Mouse (Mus musculus): Measurements from ENCODE around the gene Krt27. TPM values are rescaled to one million over a fixed set of nuclear protein-coding genes. Genes with fewer than 3 reads are reported as not detected.

Gene Krt27
- polyA plus RNA-seq, 1 experiment: not detected

GRCm38 (mm10) chr11:99391375-99391774 is 40.5 kb upstream of the Krt27 start:
- Histone ChIP-seq H3K36me3 (ENCODE audit: control insufficient read depth, insufficient read depth, low read length) (no peaks in the 10 kb centered on the region), H3K4me1 (ENCODE audit: control insufficient read depth, insufficient read depth, insufficient read length, low read length) (no peaks in the 10 kb centered on the region), H3K4me3 (ENCODE audit: low read depth, low read length) (no peak overlapping the region), H3K27ac (ENCODE audit: insufficient read depth, low read depth, low read length) (no peak overlapping the region), H3K27me3 (ENCODE audit: control insufficient read depth, insufficient read depth, low read length) (no peaks in the 10 kb centered on the region)
- 79% methylated on average over 6 of the region's 6 CpGs for WGBS
- TF ChIP-seq POLR2A (IDR thresholded peaks at IDR 0.05; ENCODE audit: low read depth, low read length) (no peak), CTCF (IDR thresholded peaks at IDR 0.05; ENCODE audit: extremely low read depth, insufficient read length, insufficient replicate concordance, low read depth, low read length) (no peak)

- no peaks in the 10 kb centered on the region for H3K27me3 ChIP-seq (ENCODE audit: control insufficient read depth, insufficient read depth, low read length)
- no peak overlapping the region for H3K27ac ChIP-seq (ENCODE audit: insufficient read depth, low read depth, low read length)
- no peak overlapping the region for H3K4me3 ChIP-seq (ENCODE audit: low read depth, low read length)
- WGBS: 67% methylated on average over 7 of the region's 7 CpGs
- H3K4me1 ChIP-seq (ENCODE audit: control insufficient read depth, insufficient read depth, insufficient read length, low read length): no peaks in the 10 kb centered on the region
- no peak for TF ChIP-seq POLR2A (IDR thresholded peaks at IDR 0.05; ENCODE audit: low read depth, low read length)
- no peak for TF ChIP-seq CTCF (IDR thresholded peaks at IDR 0.05; ENCODE audit: extremely low read depth, insufficient read length, insufficient replicate concordance, low read depth, low read length)
- H3K36me3 ChIP-seq (ENCODE audit: control insufficient read depth, insufficient read depth, low read length): no peaks in the 10 kb centered on the region
Observed at GRCm38 (mm10) chr11:99390866-99391265, 40.0 kb upstream of the Krt27 start.

GRCm38 (mm10) chr11:99389264-99389663 is 38.4 kb upstream of the Krt27 start, which contains the start of gene Krt10:
Krt10 (minus strand) TSS chr11:99389364.
- WGBS: 69% methylated on average over 4 of the region's 4 CpGs
- no peaks in the 10 kb centered on the region for H3K36me3 ChIP-seq (ENCODE audit: control insufficient read depth, insufficient read depth, low read length)
- TF ChIP-seq CTCF (IDR thresholded peaks at IDR 0.05; ENCODE audit: extremely low read depth, insufficient read length, insufficient replicate concordance, low read depth, low read length): no peak
- TF ChIP-seq POLR2A (IDR thresholded peaks at IDR 0.05; ENCODE audit: low read depth, low read length): no peak

DNA sequence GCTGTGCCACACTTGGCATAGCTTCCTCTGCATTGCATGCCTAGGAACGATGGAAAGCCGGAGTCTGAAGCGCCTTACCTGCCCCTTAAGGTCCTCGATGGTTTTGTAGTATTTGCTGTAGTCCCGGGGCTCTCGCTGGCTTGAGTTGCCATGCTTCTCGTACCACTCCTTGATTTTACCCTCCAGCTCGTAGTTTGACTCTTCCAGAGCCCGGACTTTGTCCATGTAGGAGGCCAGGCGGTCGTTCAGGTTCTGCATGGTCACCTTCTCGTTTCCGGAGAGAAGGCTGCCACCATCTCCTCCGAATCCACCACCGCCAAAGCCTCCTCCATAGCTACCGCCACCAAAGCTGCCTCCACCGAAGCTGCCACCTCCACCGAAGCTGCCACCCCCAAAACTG is 37.8 kb upstream of the Krt27 start:
- no peaks in the 10 kb centered on the region for H3K27me3 ChIP-seq (ENCODE audit: control insufficient read depth, insufficient read depth, low read length)
- H3K36me3 ChIP-seq (ENCODE audit: control insufficient read depth, insufficient read depth, low read length): no peaks in the 10 kb centered on the region
- TF ChIP-seq CTCF (IDR thresholded peaks at IDR 0.05; ENCODE audit: extremely low read depth, insufficient read length, insufficient replicate concordance, low read depth, low read length) (no peak), POLR2A (IDR thresholded peaks at IDR 0.05; ENCODE audit: low read depth, low read length) (no peak)
- H3K4me1 ChIP-seq (ENCODE audit: control insufficient read depth, insufficient read depth, insufficient read length, low read length): no peaks in the 10 kb centered on the region
- 83% methylated on average over 18 of the region's 18 CpGs for WGBS
- H3K4me3 ChIP-seq (ENCODE audit: low read depth, low read length): no peak overlapping the region
- H3K27ac ChIP-seq (ENCODE audit: insufficient read depth, low read depth, low read length): no peak overlapping the region

More at GRCm38 (mm10) chr11:99389264-99389663, 38.4 kb upstream of the Krt27 start, which contains the start of gene Krt10:
- H3K27me3 ChIP-seq (ENCODE audit: control insufficient read depth, insufficient read depth, low read length): no peaks in the 10 kb centered on the region
- no peak within 1 kb of the TSS for H3K4me3 ChIP-seq (ENCODE audit: low read depth, low read length)
- no peaks in the 10 kb centered on the region for H3K4me1 ChIP-seq (ENCODE audit: control insufficient read depth, insufficient read depth, insufficient read length, low read length)
- H3K27ac ChIP-seq (ENCODE audit: insufficient read depth, low read depth, low read length): no peak within 1 kb of the TSS

DNA sequence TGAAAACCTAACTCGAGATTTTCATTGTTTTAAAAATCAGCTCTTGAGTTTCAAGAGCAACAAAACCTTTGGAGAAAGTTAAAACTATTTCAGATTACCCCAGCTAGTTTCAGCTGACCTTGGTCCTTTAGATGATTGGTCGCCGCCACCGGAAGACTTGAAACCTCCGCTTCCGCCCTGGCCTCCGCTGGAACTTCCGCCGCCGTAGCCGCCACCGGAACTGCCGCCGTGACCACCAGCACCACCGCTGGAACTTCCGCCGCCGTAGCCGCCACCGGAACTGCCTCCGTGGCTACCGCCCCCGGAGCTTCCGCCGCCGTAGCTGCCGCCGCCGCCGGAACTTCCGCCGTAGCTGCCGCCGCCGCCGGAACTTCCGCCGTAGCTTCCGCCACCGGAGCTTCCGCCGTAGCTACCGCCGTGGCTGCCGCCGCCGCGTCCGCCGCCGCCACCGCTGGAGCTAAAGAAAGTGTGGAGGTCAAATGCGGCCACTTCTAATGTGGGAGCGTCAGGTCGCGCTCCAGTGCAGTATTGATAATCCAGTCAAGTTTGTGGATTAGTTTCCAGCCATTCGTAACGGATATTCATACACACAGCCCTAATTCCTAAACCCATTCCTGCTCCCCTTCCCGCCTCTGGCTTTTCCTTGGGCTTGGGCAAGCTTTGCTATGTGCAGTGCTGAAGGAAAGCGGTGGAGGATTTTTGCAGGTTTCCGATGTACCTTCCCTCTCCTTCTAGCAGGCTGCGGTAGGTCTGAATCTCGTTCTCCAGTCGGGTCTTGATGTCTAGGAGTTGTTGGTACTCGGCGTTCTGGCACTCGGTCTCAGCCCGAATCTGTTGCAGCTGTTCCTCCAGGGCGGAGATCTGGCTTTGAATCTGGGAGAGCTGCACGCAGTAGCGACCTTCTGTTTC is 35.2 kb upstream of the Krt27 start:
- H3K4me3 ChIP-seq (ENCODE audit: low read depth, low read length): peak overlapping the region; percentile 68
- 1% methylated on average over 70 of the region's 71 CpGs for WGBS
- no peaks in the 10 kb centered on the region for H3K27me3 ChIP-seq (ENCODE audit: control insufficient read depth, insufficient read depth, low read length)
- H3K4me1 ChIP-seq (ENCODE audit: control insufficient read depth, insufficient read depth, insufficient read length, low read length): no peaks in the 10 kb centered on the region
- peak overlapping the region; percentile 77 for H3K27ac ChIP-seq (ENCODE audit: insufficient read depth, low read depth, low read length)
- TF ChIP-seq POLR2A (IDR thresholded peaks at IDR 0.05; ENCODE audit: low read depth, low read length): peak; percentile 78
- TF ChIP-seq CTCF (IDR thresholded peaks at IDR 0.05; ENCODE audit: extremely low read depth, insufficient read length, insufficient replicate concordance, low read depth, low read length): no peak
- H3K36me3 ChIP-seq (ENCODE audit: control insufficient read depth, insufficient read depth, low read length): no peaks in the 10 kb centered on the region

DNA sequence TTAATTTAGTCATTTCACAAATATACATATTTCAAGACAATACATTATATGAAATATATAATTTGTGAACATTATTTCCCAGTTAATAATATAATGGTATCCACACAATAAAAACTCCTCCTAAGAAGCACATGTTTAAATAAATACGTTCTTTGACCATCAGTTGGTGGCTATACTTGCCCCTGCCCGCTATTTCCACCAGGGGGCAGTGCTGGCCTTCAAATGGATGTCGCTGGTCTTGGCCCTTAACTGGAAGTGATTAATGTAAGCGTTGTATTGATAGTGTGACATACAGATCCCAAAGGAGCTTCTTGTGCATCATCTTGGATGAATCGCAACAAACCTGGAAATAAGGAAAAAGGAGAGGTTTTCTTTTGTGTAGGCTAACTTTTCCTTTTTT is 28.7 kb upstream of the Krt27 start:
- no peak overlapping the region for H3K4me3 ChIP-seq (ENCODE audit: low read depth, low read length)
- no peak overlapping the region for H3K27ac ChIP-seq (ENCODE audit: insufficient read depth, low read depth, low read length)
- 6% methylated on average over 5 of the region's 5 CpGs for WGBS
- TF ChIP-seq POLR2A (IDR thresholded peaks at IDR 0.05; ENCODE audit: low read depth, low read length) (no peak), CTCF (IDR thresholded peaks at IDR 0.05; ENCODE audit: extremely low read depth, insufficient read length, insufficient replicate concordance, low read depth, low read length) (peak; percentile 95; the same call in 1 of the 2 replicates)
- H3K27me3 ChIP-seq (ENCODE audit: control insufficient read depth, insufficient read depth, low read length): no peaks in the 10 kb centered on the region
- H3K4me1 ChIP-seq (ENCODE audit: control insufficient read depth, insufficient read depth, insufficient read length, low read length): peaks cover 2% of the 10 kb centered on the region
- no peaks in the 10 kb centered on the region for H3K36me3 ChIP-seq (ENCODE audit: control insufficient read depth, insufficient read depth, low read length)

GRCm38 (mm10) chr11:99374803-99375202 is 23.9 kb upstream of the Krt27 start, which contains the start of gene Krt28:
Krt28 (minus strand) TSS chr11:99374903.
- Histone ChIP-seq H3K27ac (ENCODE audit: insufficient read depth, low read depth, low read length) (no peak within 1 kb of the TSS), H3K4me1 (ENCODE audit: control insufficient read depth, insufficient read depth, insufficient read length, low read length) (peaks cover 2% of the 10 kb centered on the region), H3K36me3 (ENCODE audit: control insufficient read depth, insufficient read depth, low read length) (no peaks in the 10 kb centered on the region), H3K4me3 (ENCODE audit: low read depth, low read length) (no peak within 1 kb of the TSS), H3K27me3 (ENCODE audit: control insufficient read depth, insufficient read depth, low read length) (peaks cover 7% of the 10 kb centered on the region)
- 79% methylated on average over 13 of the region's 13 CpGs for WGBS
- TF ChIP-seq POLR2A (IDR thresholded peaks at IDR 0.05; ENCODE audit: low read depth, low read length): no peak
- no peak for TF ChIP-seq CTCF (IDR thresholded peaks at IDR 0.05; ENCODE audit: extremely low read depth, insufficient read length, insufficient replicate concordance, low read depth, low read length)
